Mouse (Mus musculus): ENCODE data around the gene Hspa12b. TPM values are rescaled to one million over a fixed set of nuclear protein-coding genes. Genes with fewer than 3 reads are reported as not detected.

The Hspa12b gene
- polyA plus RNA-seq (2015; fragmentation: Nextera tagmentation; extraction: Ambion mirVana), result 2.1 and 2.2 TPM in 2 replicates

GRCm38 (mm10) chr2:131127161-131127730, at the start of gene Hspa12b:
Gene Hspa12b, plus strand, starts transcription at chr2:131127280.
- peak within 1 kb of the TSS; percentile 82 for H3K9ac ChIP-seq
- WGBS (ENCODE audit: insufficient replicate concordance), result under 1% methylated on average over 28 of the region's 28 CpGs
- DNase-seq, result peak; percentile 64
- H3K27ac ChIP-seq, result peak within 1 kb of the TSS; percentile 86
- H3K9me3 ChIP-seq (replicated peaks), result no peaks in the 10 kb centered on the region
- peak within 1 kb of the TSS; percentile 64 for H3K4me3 ChIP-seq (replicated peaks)
- peak within 1 kb of the TSS; percentile 92 for H3K4me2 ChIP-seq
- peaks cover 19% of the 10 kb centered on the region; the same call in 1 of the 2 replicates for H3K27me3 ChIP-seq
- no peaks in the 10 kb centered on the region for H3K36me3 ChIP-seq
- peak; percentile 85 for ATAC-seq (ENCODE audit: low read depth)
- H3K4me1 ChIP-seq (replicated peaks), result peaks cover 72% of the 10 kb centered on the region

DNA sequence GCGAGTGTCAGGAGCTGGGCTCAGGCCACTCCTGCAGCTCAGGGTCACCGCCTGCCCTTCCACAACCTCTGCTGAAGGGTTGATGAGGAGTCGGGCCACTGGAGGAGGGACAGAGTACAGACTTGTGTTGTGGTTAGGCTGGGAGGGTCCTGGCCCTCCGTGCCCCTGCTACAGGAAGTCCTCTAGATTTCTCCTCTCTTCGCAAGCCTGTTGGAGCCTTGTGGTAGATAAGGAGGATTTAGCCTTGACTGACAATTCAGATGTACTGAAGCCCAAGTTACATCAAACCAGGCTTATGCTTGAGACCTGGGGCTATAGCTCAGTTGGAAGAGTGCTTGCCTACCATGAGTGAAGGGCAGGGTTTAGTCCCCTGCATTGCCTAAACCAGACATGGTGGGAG, 46.6 kb upstream of the Hspa12b start:
- Histone ChIP-seq H3K4me2 (no peak overlapping the region), H3K36me3 (no peaks in the 10 kb centered on the region), H3K9ac (no peak overlapping the region), H3K9me3 (replicated peaks) (no peaks in the 10 kb centered on the region), H3K27me3 (peaks cover 46% of the 10 kb centered on the region), H3K27ac (no peak overlapping the region), H3K4me1 (replicated peaks) (peaks cover 4% of the 10 kb centered on the region; the same call in 1 of the 2 replicates), H3K4me3 (replicated peaks) (no peak overlapping the region)
- ATAC-seq (ENCODE audit: low read depth) (no peak), DNase-seq (no peak)
- 12% methylated on average over 5 of the region's 5 CpGs for WGBS (ENCODE audit: insufficient replicate concordance)

DNA sequence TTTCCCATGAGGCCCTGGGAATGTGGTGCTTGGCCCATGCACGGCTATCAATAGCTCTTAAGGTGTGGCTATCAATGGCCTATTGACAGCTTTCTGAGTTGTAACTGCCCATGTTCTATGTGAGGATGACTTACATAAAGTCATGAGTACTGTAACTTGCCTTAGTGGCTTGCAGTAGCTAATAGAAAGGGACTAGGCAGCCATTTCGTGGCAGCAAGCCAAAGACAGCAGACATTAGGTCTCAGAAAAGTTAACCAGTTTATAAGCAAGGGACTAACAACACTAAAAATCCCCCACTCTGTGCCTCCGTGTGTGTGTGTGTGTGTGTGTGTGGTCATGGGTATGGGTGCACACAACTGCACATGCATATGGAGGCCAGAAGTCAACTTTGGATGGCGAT, 42.9 kb upstream of the Hspa12b start:
- Histone ChIP-seq H3K36me3 (no peaks in the 10 kb centered on the region), H3K9ac (no peak overlapping the region), H3K27ac (no peak overlapping the region), H3K27me3 (peaks cover 36% of the 10 kb centered on the region), H3K4me2 (no peak overlapping the region), H3K4me3 (replicated peaks) (no peak overlapping the region), H3K4me1 (replicated peaks) (peaks cover 7% of the 10 kb centered on the region), H3K9me3 (replicated peaks) (no peaks in the 10 kb centered on the region)
- DNase-seq, result no peak
- WGBS (ENCODE audit: insufficient replicate concordance), result 75% methylated on average over 4 of the region's 4 CpGs
- no peak for ATAC-seq (ENCODE audit: low read depth)

DNA sequence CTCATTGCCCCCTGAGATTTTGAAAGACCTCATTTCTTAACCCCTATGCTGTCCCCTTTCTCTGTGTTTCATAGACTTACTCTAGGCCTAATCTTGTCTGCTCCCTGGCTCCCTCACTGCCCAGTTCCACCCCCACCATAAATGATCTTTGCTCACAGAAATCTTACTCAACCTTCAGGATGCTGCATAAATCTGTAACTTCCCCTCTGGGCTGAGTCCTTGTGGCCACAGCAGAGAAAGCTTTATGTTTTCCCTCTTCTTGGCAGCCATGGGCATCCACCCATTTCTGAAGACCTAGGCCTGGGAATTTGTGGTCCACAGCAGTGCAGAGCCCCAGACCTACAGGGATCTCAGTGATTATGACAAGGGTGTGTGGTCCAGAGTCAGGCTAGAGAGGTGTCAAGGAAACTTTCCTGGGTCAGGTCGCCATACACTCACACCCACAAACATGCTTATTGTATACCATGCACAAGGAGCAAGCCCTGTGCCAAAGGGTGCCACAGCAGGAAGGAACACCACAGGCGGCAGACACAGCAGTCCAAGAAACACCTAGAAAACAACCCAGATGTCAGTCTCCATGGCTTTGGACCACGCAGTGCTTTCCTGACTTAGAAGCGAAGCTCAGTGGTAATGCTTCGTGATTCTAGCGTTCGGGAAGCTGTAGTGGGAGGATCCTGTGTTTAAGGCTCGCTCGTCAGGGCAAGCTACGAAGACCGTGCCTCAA, 40.3 kb upstream of the Hspa12b start, which contains the start of gene Siglec1:
Siglec1 (minus strand) TSS at position 99 of the 724 bp plus-strand sequence.
- Histone ChIP-seq H3K27me3 (peaks cover 13% of the 10 kb centered on the region; the same call in 1 of the 2 replicates), H3K4me3 (replicated peaks) (no peak within 1 kb of the TSS), H3K9ac (no peak within 1 kb of the TSS), H3K9me3 (replicated peaks) (no peaks in the 10 kb centered on the region), H3K27ac (no peak within 1 kb of the TSS), H3K4me1 (replicated peaks) (peaks cover 3% of the 10 kb centered on the region; the same call in 1 of the 2 replicates), H3K36me3 (no peaks in the 10 kb centered on the region), H3K4me2 (no peak within 1 kb of the TSS)
- ATAC-seq (ENCODE audit: low read depth) (no peak), DNase-seq (no peak)
- 44% methylated on average over 11 of the region's 11 CpGs for WGBS (ENCODE audit: insufficient replicate concordance)

DNA sequence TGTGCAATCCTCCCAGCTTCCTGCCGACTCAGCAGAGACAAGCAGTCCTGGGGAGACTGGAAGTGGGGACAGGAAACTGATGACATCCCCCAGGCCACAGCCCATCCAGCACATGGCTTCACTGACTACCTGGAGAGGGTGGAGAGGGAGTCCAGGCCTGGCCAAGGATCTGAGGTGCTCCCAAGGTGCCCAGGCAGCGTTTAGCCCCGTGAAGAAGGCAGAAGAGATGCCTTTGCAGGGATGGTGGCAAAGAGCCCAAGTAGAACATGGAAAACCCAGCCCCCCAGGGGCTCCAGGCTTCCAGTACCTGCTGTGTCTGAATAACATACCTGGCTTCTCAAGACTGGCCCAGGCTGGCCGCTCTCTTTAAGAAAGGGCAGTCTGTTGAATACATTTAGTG, 38.5 kb upstream of the Hspa12b start:
- Histone ChIP-seq H3K9me3 (replicated peaks) (no peaks in the 10 kb centered on the region), H3K4me2 (no peak overlapping the region), H3K27ac (no peak overlapping the region), H3K9ac (no peak overlapping the region), H3K27me3 (peaks cover 10% of the 10 kb centered on the region; the same call in 1 of the 2 replicates), H3K4me3 (replicated peaks) (no peak overlapping the region), H3K36me3 (no peaks in the 10 kb centered on the region), H3K4me1 (replicated peaks) (peaks cover 3% of the 10 kb centered on the region; the same call in 1 of the 2 replicates)
- DNase-seq (no peak), ATAC-seq (ENCODE audit: low read depth) (no peak)
- WGBS (ENCODE audit: insufficient replicate concordance), result 60% methylated on average over 4 of the region's 4 CpGs

DNA sequence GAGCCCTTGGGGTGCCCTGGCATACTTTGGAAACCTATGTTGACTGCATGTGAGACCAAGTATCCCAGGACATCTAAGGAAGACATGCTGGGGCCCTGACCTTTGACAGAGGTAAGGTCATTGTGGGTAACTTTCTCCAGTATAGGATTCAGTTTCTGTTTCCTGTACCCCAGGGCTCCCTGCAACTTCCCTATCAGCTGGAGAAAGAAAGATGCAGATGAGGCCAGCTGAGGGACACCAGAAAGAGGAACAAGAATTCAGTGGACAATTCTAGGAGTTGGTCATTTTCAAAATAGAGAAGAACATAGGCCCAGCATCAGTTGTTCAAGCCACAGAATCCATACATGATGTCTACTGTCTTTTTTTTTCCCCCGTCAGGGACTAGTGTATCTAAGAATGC, 37.4 kb upstream of the Hspa12b start:
- Histone ChIP-seq H3K9me3 (replicated peaks) (no peaks in the 10 kb centered on the region), H3K9ac (no peak overlapping the region), H3K36me3 (no peaks in the 10 kb centered on the region), H3K4me3 (replicated peaks) (no peak overlapping the region), H3K4me1 (replicated peaks) (peaks cover 9% of the 10 kb centered on the region; the same call in 1 of the 2 replicates), H3K4me2 (no peak overlapping the region), H3K27me3 (peaks cover 10% of the 10 kb centered on the region; the same call in 1 of the 2 replicates), H3K27ac (no peak overlapping the region)
- DNase-seq (no peak), ATAC-seq (ENCODE audit: low read depth) (no peak)
- 36% methylated on average over 1 of the region's 1 CpGs for WGBS (ENCODE audit: insufficient replicate concordance)

DNA sequence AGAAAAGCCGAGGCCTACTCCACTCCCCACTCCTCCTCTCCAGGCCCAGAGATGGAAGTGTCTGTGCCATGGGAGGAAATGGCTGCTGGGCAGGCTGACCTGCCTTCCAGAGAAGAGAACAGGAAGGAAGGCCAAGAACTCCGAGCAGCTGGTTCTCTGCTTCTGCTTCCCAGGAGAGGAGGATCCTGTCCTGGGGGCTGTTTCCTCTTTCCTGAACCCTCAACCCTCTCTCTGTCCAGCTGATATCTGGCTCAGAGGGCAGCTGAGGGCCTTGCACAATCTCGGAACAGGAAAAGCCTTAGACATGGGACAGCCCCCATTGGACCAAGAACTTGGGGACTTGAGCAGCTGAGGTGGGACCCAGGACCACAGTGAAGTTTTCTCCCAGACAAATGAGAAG, 36.2 kb upstream of the Hspa12b start:
- no peaks in the 10 kb centered on the region for H3K36me3 ChIP-seq
- peaks cover 5% of the 10 kb centered on the region; the same call in 1 of the 2 replicates for H3K27me3 ChIP-seq
- H3K4me3 ChIP-seq (replicated peaks), result no peak overlapping the region
- peaks cover 19% of the 10 kb centered on the region for H3K4me1 ChIP-seq (replicated peaks)
- H3K9ac ChIP-seq, result no peak overlapping the region
- DNase-seq, result no peak
- ATAC-seq (ENCODE audit: low read depth), result no peak
- no peaks in the 10 kb centered on the region for H3K9me3 ChIP-seq (replicated peaks)
- 0 out of 2 replicates have a peak overlapping the region, but pooled peaks have one; percentile 6 for H3K27ac ChIP-seq
- WGBS (ENCODE audit: insufficient replicate concordance), result 50% methylated on average over 3 of the region's 3 CpGs
- no peak overlapping the region for H3K4me2 ChIP-seq

DNA sequence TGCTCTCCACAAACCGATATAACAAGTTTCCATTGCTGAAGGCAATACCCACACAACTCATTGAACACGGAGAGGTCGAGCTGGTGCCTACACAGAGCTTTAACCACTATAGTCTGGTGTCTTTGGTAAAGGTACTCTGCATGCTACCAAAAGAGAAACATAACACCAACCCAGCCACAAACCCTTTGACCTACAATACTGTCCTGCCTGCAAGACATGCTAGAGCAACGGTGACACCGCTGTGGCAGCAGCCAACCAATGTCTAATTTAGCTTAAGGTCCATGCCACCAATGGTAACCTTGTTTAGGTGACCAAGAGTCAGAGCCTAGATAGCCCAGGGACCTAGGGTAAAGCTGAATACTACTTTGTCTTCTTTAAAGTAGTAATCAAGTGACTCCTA, 33.5 kb upstream of the Hspa12b start:
- no peaks in the 10 kb centered on the region for H3K9me3 ChIP-seq (replicated peaks)
- H3K4me1 ChIP-seq (replicated peaks), result peaks cover 39% of the 10 kb centered on the region
- no peaks in the 10 kb centered on the region for H3K27me3 ChIP-seq
- no peak overlapping the region for H3K4me3 ChIP-seq (replicated peaks)
- no peak overlapping the region for H3K27ac ChIP-seq
- DNase-seq, result no peak
- no peaks in the 10 kb centered on the region for H3K36me3 ChIP-seq
- ATAC-seq (ENCODE audit: low read depth), result no peak
- no peak overlapping the region for H3K9ac ChIP-seq
- no peak overlapping the region for H3K4me2 ChIP-seq
- WGBS (ENCODE audit: insufficient replicate concordance), result 78% methylated on average over 5 of the region's 5 CpGs

DNA sequence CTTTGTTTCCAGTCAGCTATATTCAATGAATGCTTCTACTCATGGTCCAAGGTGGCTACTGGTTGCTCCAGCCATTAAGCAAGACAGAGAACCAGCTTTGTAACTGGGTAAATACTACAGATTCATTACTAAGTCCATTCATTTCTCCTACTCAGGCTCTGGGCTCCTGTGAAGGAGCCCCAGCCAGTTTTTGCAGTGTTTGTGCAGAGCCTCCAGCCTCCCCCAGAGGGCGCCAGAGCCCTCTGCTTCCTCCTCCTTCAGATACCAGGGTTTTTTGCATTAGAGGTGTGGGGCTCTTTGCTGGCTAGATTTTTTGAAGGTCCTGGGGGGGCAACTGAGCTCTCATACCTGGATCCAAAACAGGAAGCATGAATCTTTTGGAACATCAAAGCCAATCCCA, 32.3 kb upstream of the Hspa12b start:
- 0 out of 2 replicates have a peak, but pooled peaks have one; percentile 14 for ATAC-seq (ENCODE audit: low read depth)
- peak; percentile 66 for DNase-seq
- no peak overlapping the region for H3K4me2 ChIP-seq

DNA sequence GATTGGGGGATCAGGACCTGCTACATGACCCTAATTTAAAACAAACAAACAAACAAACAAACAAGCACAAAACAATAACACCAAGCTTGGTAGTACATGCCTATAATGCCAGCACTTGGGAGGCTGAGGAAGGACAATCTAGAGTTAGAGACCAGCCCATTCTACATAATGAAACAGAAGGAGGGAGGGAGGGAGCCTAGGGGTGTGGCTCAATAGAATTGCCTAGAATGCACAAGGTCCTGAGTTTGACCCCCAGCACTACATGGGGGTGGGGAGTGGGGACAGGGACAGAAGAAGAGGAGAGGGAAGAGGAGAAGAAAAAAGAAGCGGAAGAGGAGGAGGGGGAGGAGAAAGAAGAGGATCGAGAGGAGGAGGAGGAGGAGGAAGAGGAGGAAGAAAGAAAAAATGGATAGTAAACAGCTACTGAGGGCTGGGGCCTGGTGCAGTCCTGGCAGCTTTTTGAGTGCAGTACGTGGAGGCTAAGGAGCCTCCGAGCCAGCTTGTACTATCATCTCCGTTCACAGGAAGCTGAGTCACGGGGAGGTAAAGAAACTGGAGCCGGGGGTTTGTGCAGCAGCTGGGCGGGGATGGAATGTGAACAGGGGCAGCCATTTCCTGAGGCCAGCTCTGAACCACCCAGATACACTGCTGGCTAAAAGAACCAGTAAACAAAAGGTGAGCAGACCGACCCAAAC, 30.8 kb upstream of the Hspa12b start:
- Histone ChIP-seq H3K9me3 (replicated peaks) (no peaks in the 10 kb centered on the region), H3K4me1 (replicated peaks) (peaks cover 36% of the 10 kb centered on the region), H3K27me3 (no peaks in the 10 kb centered on the region), H3K36me3 (no peaks in the 10 kb centered on the region), H3K9ac (peak overlapping the region; percentile 61), H3K4me2 (peak overlapping the region; percentile 46), H3K27ac (peak overlapping the region; percentile 95), H3K4me3 (replicated peaks) (peak overlapping the region; percentile 13; the same call in 1 of the 2 replicates)
- ATAC-seq (ENCODE audit: low read depth), result peak; percentile 96
- 7% methylated on average over 9 of the region's 9 CpGs for WGBS (ENCODE audit: insufficient replicate concordance)
- peak; percentile 73 for DNase-seq

More for the DNA sequence above, 32.3 kb upstream of the Hspa12b start:
- WGBS (ENCODE audit: insufficient replicate concordance), result 0% methylated on average over 1 of the region's 1 CpGs
- Histone ChIP-seq H3K27ac (no peak overlapping the region), H3K4me3 (replicated peaks) (no peak overlapping the region), H3K4me1 (replicated peaks) (peaks cover 36% of the 10 kb centered on the region), H3K27me3 (no peaks in the 10 kb centered on the region), H3K36me3 (no peaks in the 10 kb centered on the region), H3K9me3 (replicated peaks) (no peaks in the 10 kb centered on the region), H3K9ac (no peak overlapping the region)

DNA sequence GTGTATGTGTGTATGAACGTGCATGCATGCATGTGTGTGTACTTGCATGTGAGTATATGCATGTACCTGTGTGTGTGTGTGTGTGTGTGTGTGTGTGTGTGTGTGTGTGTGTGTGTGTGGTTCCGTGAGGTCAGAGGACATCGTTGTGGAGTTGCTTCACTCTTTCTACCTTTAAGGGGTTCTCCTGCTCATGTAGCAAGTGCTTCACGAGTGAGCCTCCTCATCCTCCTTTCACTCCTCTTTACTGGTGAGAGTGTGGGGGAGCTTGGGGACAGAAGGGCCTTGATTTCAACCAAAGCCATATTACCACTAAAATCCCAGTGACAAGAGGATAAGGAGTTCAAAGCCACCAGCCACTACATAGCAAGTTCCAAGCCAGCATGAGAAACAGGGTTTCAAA, 30.0 kb upstream of the Hspa12b start:
- Histone ChIP-seq H3K27ac (peak overlapping the region; percentile 95), H3K27me3 (no peaks in the 10 kb centered on the region), H3K36me3 (no peaks in the 10 kb centered on the region), H3K4me1 (replicated peaks) (peaks cover 36% of the 10 kb centered on the region), H3K4me2 (peak overlapping the region; percentile 46; the same call in 1 of the 2 replicates), H3K9me3 (replicated peaks) (no peaks in the 10 kb centered on the region), H3K9ac (peak overlapping the region; percentile 61; the same call in 1 of the 2 replicates), H3K4me3 (replicated peaks) (no peak overlapping the region)
- ATAC-seq (ENCODE audit: low read depth), result no peak
- DNase-seq, result no peak
- 76% methylated on average over 4 of the region's 4 CpGs for WGBS (ENCODE audit: insufficient replicate concordance)
